Mouse (Mus musculus): ENCODE results near the gene Stx8. TPM values are rescaled to one million over a fixed set of nuclear protein-coding genes. Genes with fewer than 3 reads are reported as not detected.

Stx8 gene
- polyA plus RNA-seq, 1 experiment from 2014 or later, result 62.5 TPM

DNA sequence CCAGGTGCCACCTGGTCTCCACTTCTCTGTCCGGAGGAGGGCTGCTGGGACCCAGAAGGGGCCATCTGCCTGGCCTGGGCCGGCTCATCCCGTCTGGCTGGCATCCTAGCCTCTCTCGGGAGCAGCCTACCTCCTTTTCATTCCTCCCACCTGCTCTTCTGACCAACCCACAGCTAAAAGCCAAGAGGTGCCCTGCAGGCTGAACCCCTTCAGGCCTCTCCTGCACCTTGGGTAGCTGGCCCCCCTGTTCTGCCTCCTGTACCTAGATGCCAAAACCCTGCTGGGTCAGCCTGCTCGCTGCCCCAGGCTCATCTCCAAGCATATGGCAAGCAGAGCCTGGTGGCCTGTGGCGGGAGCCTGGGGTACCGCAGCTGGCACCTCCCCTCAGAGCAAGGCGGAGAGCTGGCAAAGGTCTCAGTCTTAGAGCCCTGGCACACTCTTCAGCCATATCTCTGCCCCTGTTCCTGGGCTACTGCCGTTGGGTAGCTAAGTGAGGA is 267.5 kb downstream of the Stx8 start:
- Histone ChIP-seq H3K9ac (ENCODE audit: low read length) (no peak overlapping the region), H3K9me3 (ENCODE audit: control insufficient read depth, low read length) (no peaks in the 10 kb centered on the region), H3K4me3 (ENCODE audit: control insufficient read depth in 1 of 2, insufficient read depth in 1 of 2, low read depth in 1 of 2, low read length in 2 of 2) (no peak overlapping the region), H3K27me3 (ENCODE audit: control insufficient read depth, insufficient read depth, low read length) (no peaks in the 10 kb centered on the region), H3K27ac (replicated peaks in 1 of 2; ENCODE audit: control insufficient read depth in 1 of 2, insufficient read depth in 1 of 2, low read depth in 2 of 2, low read length in 2 of 2) (no peak overlapping the region), H3K4me1 (ENCODE audit: control insufficient read depth in 2 of 2, insufficient read depth in 2 of 2, low read length in 2 of 2) (peaks cover 0 to 7% of the 10 kb centered on the region in 2 experiments; a peak in 2 of 4 replicates), H3K36me3 (ENCODE audit: control insufficient read depth, insufficient read depth, low read length) (no peaks in the 10 kb centered on the region), H3K4me2 (ENCODE audit: low read length) (no peak overlapping the region)
- no peak for ATAC-seq (ENCODE audit: insufficient number of reproducible peaks, insufficient read depth, low FRiP score, low read depth)
- 77% methylated on average over 9 of the region's 9 CpGs for WGBS

DNA sequence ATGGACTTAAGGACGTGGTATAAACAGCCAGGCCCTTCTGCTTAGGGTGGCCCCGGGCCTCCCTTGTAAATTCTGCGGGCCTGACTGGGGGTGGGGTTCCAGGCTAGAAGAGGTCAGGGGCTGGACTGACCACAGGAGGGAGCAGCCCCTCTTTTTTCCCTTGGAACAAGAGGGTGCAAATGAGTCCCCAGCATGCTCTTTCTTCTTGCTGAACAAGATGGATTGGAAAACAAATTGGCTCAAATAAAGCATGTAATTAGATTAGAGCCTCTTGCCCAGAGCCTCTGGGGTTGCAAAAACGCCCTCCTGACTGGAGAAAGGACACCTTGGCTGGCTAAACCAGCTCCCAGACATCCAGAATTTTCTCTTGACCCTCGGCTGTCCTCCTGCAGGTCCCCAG is 273.8 kb downstream of the Stx8 start:
- Histone ChIP-seq H3K4me1 (ENCODE audit: control insufficient read depth in 2 of 2, insufficient read depth in 2 of 2, low read length in 2 of 2) (peaks cover 5 to 15% of the 10 kb centered on the region in 2 experiments), H3K9me3 (ENCODE audit: control insufficient read depth, low read length) (peaks cover 5% of the 10 kb centered on the region; the same call in 1 of the 2 replicates), H3K4me2 (ENCODE audit: low read length) (no peak overlapping the region), H3K27me3 (ENCODE audit: control insufficient read depth, insufficient read depth, low read length) (no peaks in the 10 kb centered on the region), H3K9ac (ENCODE audit: low read length) (no peak overlapping the region), H3K36me3 (ENCODE audit: control insufficient read depth, insufficient read depth, low read length) (no peaks in the 10 kb centered on the region), H3K4me3 (ENCODE audit: control insufficient read depth in 1 of 2, insufficient read depth in 1 of 2, low read depth in 1 of 2, low read length in 2 of 2) (no peak overlapping the region), H3K27ac (replicated peaks in 1 of 2; ENCODE audit: control insufficient read depth in 1 of 2, insufficient read depth in 1 of 2, low read depth in 2 of 2, low read length in 2 of 2) (no peak overlapping the region)
- 57% methylated on average over 5 of the region's 5 CpGs for WGBS
- ATAC-seq (ENCODE audit: insufficient number of reproducible peaks, insufficient read depth, low FRiP score, low read depth), result no peak

DNA sequence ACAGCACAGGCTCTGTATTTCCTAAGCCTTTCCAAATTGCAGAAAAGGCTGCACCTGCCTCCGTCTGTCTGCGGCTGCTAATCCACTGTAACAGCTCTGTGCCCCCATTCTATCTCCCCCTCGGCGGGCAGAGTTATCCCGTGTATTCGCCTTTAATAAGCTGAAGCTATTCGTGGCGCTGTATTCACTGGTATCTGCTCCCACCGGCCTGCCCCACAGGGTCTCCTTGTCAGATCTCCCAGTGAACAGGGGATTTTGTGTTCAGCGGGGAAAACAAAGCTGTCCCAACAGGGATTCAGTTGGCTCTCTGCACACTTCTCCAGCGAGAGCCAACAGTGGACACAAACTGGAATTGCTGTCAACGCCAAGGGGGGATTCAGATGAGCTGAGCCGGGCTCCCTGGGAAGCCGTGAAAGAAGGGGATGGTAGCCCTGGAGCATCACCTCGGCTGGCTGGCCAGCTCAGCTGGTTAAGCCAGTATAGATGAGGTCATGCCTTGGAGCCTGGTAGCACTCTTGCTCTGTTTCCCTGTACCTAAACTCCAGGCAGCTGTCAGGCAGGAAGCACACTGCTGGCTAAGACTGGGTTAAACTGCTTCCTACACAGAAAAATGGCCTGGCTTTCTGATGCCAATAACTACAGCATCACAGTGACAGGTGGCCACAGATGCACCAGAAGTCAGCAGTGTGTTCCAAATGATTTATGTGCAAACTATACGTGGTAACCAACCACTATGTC is 278.4 kb downstream of the Stx8 start:
- no peak for ATAC-seq (ENCODE audit: insufficient number of reproducible peaks, insufficient read depth, low FRiP score, low read depth)

DNA sequence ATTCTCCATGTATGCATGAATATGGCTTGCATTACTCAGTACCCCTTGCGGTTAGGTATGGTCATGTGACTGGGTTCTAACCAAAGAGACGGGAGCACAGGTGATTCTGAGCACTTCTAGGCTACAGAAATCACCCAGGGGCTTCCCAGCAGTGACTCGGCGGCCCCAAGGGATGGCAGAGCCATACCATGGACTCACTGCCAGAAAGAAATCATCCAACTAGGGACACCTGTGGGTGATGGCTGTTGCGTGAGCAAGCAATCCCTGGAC is 278.9 kb downstream of the Stx8 start:
- Histone ChIP-seq H3K27ac (replicated peaks in 1 of 2; ENCODE audit: control insufficient read depth in 1 of 2, insufficient read depth in 1 of 2, low read depth in 2 of 2, low read length in 2 of 2) (no peak overlapping the region), H3K9ac (ENCODE audit: low read length) (no peak overlapping the region), H3K4me1 (ENCODE audit: control insufficient read depth in 2 of 2, insufficient read depth in 2 of 2, low read length in 2 of 2) (peaks cover 0 to 2% of the 10 kb centered on the region in 2 experiments; a peak in 2 of 4 replicates), H3K27me3 (ENCODE audit: control insufficient read depth, insufficient read depth, low read length) (no peaks in the 10 kb centered on the region), H3K9me3 (ENCODE audit: control insufficient read depth, low read length) (peaks cover 5% of the 10 kb centered on the region; the same call in 1 of the 2 replicates), H3K4me2 (ENCODE audit: low read length) (no peak overlapping the region), H3K36me3 (ENCODE audit: control insufficient read depth, insufficient read depth, low read length) (peaks cover 4% of the 10 kb centered on the region; the same call in 1 of the 2 replicates), H3K4me3 (ENCODE audit: control insufficient read depth in 1 of 2, insufficient read depth in 1 of 2, low read depth in 1 of 2, low read length in 2 of 2) (no peak overlapping the region)
- ATAC-seq (ENCODE audit: insufficient number of reproducible peaks, insufficient read depth, low FRiP score, low read depth), result no peak
- WGBS, result 92% methylated on average over 5 of the region's 5 CpGs

More for the DNA sequence above, 278.4 kb downstream of the Stx8 start:
- no peak overlapping the region for H3K27ac ChIP-seq (replicated peaks in 1 of 2; ENCODE audit: control insufficient read depth in 1 of 2, insufficient read depth in 1 of 2, low read depth in 2 of 2, low read length in 2 of 2)
- no peak overlapping the region for H3K4me3 ChIP-seq (ENCODE audit: control insufficient read depth in 1 of 2, insufficient read depth in 1 of 2, low read depth in 1 of 2, low read length in 2 of 2)
- H3K36me3 ChIP-seq (ENCODE audit: control insufficient read depth, insufficient read depth, low read length), result peaks cover 4% of the 10 kb centered on the region; the same call in 1 of the 2 replicates
- no peaks in the 10 kb centered on the region for H3K27me3 ChIP-seq (ENCODE audit: control insufficient read depth, insufficient read depth, low read length)
- H3K4me2 ChIP-seq (ENCODE audit: low read length), result no peak overlapping the region
- 52% methylated on average over 16 of the region's 16 CpGs for WGBS
- H3K4me1 ChIP-seq (ENCODE audit: control insufficient read depth in 2 of 2, insufficient read depth in 2 of 2, low read length in 2 of 2), result peaks cover 0 to 6% of the 10 kb centered on the region in 2 experiments; a peak in 2 of 4 replicates
- no peak overlapping the region for H3K9ac ChIP-seq (ENCODE audit: low read length)
- H3K9me3 ChIP-seq (ENCODE audit: control insufficient read depth, low read length), result peaks cover 5% of the 10 kb centered on the region; the same call in 1 of the 2 replicates

DNA sequence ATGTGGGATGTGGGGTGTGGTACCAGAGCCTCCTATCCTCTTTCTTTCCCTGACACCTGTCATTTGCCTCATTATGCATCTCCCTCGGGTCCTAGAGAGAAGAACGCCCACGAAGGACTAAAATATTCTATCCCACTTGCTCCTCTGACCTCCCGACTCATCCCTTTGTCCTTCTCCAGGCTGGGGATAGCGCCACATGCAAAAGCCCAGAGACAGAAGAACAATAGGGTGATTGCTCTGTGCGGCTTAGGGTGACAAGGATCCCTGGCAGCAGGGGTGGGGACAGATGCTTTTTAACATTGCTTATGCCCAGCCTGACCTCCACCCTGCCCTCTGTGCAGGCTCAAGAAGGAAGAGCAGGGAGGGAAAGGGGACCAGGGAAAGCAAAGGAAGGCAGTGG is 281.9 kb downstream of the Stx8 start:
- Histone ChIP-seq H3K9me3 (ENCODE audit: control insufficient read depth, low read length) (peaks cover 5% of the 10 kb centered on the region; the same call in 1 of the 2 replicates), H3K36me3 (ENCODE audit: control insufficient read depth, insufficient read depth, low read length) (peaks cover 4% of the 10 kb centered on the region; the same call in 1 of the 2 replicates), H3K4me1 (ENCODE audit: control insufficient read depth in 2 of 2, insufficient read depth in 2 of 2, low read length in 2 of 2) (peaks cover 0 to 2% of the 10 kb centered on the region in 2 experiments; a peak in 2 of 4 replicates), H3K27ac (replicated peaks in 1 of 2; ENCODE audit: control insufficient read depth in 1 of 2, insufficient read depth in 1 of 2, low read depth in 2 of 2, low read length in 2 of 2) (no peak overlapping the region), H3K4me3 (ENCODE audit: control insufficient read depth in 1 of 2, insufficient read depth in 1 of 2, low read depth in 1 of 2, low read length in 2 of 2) (no peak overlapping the region), H3K4me2 (ENCODE audit: low read length) (no peak overlapping the region), H3K9ac (ENCODE audit: low read length) (no peak overlapping the region), H3K27me3 (ENCODE audit: control insufficient read depth, insufficient read depth, low read length) (no peaks in the 10 kb centered on the region)
- 54% methylated on average over 6 of the region's 6 CpGs for WGBS
- no peak for ATAC-seq (ENCODE audit: insufficient number of reproducible peaks, insufficient read depth, low FRiP score, low read depth)

DNA sequence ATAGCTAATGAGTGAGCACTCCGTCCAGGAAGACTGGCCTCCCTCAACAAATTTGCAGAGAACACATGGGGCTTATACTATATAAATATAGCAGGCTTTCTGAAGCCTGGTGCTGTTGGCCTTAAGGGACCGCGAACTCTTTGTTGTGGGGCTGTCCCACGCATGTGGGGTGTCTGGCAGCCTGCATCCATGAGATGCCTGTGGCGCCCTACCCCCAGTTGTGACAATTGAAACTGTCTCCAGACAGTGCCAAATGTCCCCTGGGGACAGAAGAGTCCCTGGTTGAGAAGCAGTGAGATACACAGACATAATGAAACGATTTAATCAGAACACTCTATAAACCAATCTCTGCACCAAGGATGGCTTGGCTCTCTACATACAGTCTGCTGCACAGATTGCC is 284.1 kb downstream of the Stx8 start:
- no peaks in the 10 kb centered on the region for H3K27me3 ChIP-seq (ENCODE audit: control insufficient read depth, insufficient read depth, low read length)
- ATAC-seq (ENCODE audit: insufficient number of reproducible peaks, insufficient read depth, low FRiP score, low read depth), result no peak
- H3K9ac ChIP-seq (ENCODE audit: low read length), result no peak overlapping the region
- H3K4me1 ChIP-seq (ENCODE audit: control insufficient read depth in 2 of 2, insufficient read depth in 2 of 2, low read length in 2 of 2), result peaks cover 0 to 3% of the 10 kb centered on the region in 2 experiments; a peak in 1 of 4 replicates
- H3K36me3 ChIP-seq (ENCODE audit: control insufficient read depth, insufficient read depth, low read length), result peaks cover 7% of the 10 kb centered on the region; the same call in 1 of the 2 replicates
- H3K4me3 ChIP-seq (ENCODE audit: control insufficient read depth in 1 of 2, insufficient read depth in 1 of 2, low read depth in 1 of 2, low read length in 2 of 2), result no peak overlapping the region
- WGBS, result 89% methylated on average over 6 of the region's 6 CpGs
- H3K9me3 ChIP-seq (ENCODE audit: control insufficient read depth, low read length), result no peaks in the 10 kb centered on the region
- H3K4me2 ChIP-seq (ENCODE audit: low read length), result no peak overlapping the region
- H3K27ac ChIP-seq (replicated peaks in 1 of 2; ENCODE audit: control insufficient read depth in 1 of 2, insufficient read depth in 1 of 2, low read depth in 2 of 2, low read length in 2 of 2), result no peak overlapping the region

DNA sequence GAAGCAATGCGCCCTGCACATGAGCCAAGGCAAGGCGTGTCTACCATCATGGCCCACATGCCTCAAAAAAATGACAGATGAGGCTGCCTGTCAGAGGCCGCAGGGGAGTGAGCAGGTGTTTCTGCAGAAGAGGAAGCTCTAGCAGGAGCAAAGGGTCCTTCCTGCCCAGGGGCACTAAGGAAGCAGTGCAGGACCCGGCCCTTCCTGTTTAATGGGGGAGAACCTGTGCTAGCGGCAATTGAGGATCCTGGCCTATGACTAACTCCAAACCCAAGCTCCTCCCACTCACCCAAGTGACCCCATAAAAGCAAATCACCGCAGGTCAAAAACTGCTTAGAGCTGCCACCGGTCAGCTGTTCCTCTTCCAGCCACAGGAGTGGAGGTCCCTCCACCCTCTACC is 287.5 kb downstream of the Stx8 start:
- Histone ChIP-seq H3K9me3 (ENCODE audit: control insufficient read depth, low read length) (no peaks in the 10 kb centered on the region), H3K9ac (ENCODE audit: low read length) (no peak overlapping the region), H3K4me3 (ENCODE audit: control insufficient read depth in 1 of 2, insufficient read depth in 1 of 2, low read depth in 1 of 2, low read length in 2 of 2) (no peak overlapping the region), H3K4me2 (ENCODE audit: low read length) (no peak overlapping the region), H3K36me3 (ENCODE audit: control insufficient read depth, insufficient read depth, low read length) (peaks cover 18% of the 10 kb centered on the region), H3K4me1 (ENCODE audit: control insufficient read depth in 2 of 2, insufficient read depth in 2 of 2, low read length in 2 of 2) (peaks cover 0 to 3% of the 10 kb centered on the region in 2 experiments; a peak in 1 of 4 replicates), H3K27ac (replicated peaks in 1 of 2; ENCODE audit: control insufficient read depth in 1 of 2, insufficient read depth in 1 of 2, low read depth in 2 of 2, low read length in 2 of 2) (no peak overlapping the region), H3K27me3 (ENCODE audit: control insufficient read depth, insufficient read depth, low read length) (no peaks in the 10 kb centered on the region)
- WGBS, result 81% methylated on average over 7 of the region's 7 CpGs
- no peak for ATAC-seq (ENCODE audit: insufficient number of reproducible peaks, insufficient read depth, low FRiP score, low read depth)
